Mouse (Mus musculus): ENCODE measurements around the gene Vezf1.

DNA sequence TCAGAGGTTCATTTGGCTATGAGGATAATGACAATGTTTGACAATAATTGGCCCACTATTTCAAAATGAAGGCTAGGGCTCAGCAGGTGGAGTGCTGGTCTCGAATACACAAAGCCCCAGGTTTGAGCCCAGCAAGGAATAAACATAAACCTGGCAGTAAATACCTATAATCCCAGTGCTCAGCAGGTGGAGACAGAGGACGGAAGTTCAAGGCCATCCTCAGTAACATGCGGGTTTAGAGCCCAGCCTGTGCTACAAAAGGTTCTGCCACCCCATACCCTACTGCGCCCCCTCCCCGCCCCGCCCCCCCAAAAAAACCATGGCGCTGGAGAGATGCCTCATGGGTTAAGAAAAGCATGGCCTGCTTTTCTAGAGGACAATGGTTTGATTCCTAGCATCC is 32.1 kb upstream of the Vezf1 start:
- TF ChIP-seq CTCF (IDR thresholded peaks at IDR 0.05) = no peak
- TF ChIP-seq EP300 (IDR thresholded peaks at IDR 0.05) = no peak

Data from lung, postnatal 0 days (tissue).